Mouse (Mus musculus): ENCODE data around the gene Ddx19b.
"Not testable (repeated sequence)": the region's sequence is repeated elsewhere in the genome, so short reads cannot be mapped to it uniquely, and the experiment has no call there.

GRCm38 (mm10) chr8:111010230-111010991 is 21.1 kb downstream of the Ddx19b start:
- not testable (repeated sequence) for TF ChIP-seq CTCF (IDR thresholded peaks at IDR 0.05); EP300 (IDR thresholded peaks at IDR 0.05; ENCODE audit: insufficient read depth, low read depth, low read length); POLR2A (IDR thresholded peaks at IDR 0.05; ENCODE audit: insufficient read depth, low read depth, low read length)
